Mouse (Mus musculus): ENCODE measurements at regions not wholly inside any gene's neighbourhood (a gene's known extent, or its start where the extent isn't known, plus 50 kb on each side); places are given as distances from the start of the nearest gene placed in this dataset.

- TF ChIP-seq CTCF (conservative IDR thresholded peaks at IDR 0.05 in 1 of 2, IDR thresholded peaks at IDR 0.05 in 1 of 2; ENCODE audit: low read depth in 2 of 2, low read length in 2 of 2) (no peak), POLR2A (IDR thresholded peaks at IDR 0.05; ENCODE audit: low read depth, low read length) (no peak), USF2 (conservative IDR thresholded peaks at IDR 0.05; ENCODE audit: low read depth, low read length) (no peak)
Observed at GRCm38 (mm10) chr15:9891446-9891845, 142.8 kb upstream of the Spef2 start.

Measured in CH12.LX (cell line).